Mouse (Mus musculus): ENCODE results near the gene Timm22. TPM values are rescaled to one million over a fixed set of nuclear protein-coding genes. Genes with fewer than 3 reads are reported as not detected.
A peak's percentile ranks its signal among the peaks of the same experiment; 100 is the strongest.

The Timm22 gene
- polyA plus RNA-seq, 2 experiments: 11.1 to 47.4 TPM

GRCm38 (mm10) chr11:76436864-76437437, 30.2 kb downstream of the Timm22 start:
- H3K9ac ChIP-seq (replicated peaks): no peak overlapping the region
- no peaks in the 10 kb centered on the region for H3K36me3 ChIP-seq (replicated peaks; ENCODE audit: control insufficient read depth, insufficient read depth, low read depth)
- peak overlapping the region; percentile 6 for H3K4me2 ChIP-seq (ENCODE audit: low read depth)
- TF ChIP-seq EP300 (IDR thresholded peaks at IDR 0.05; ENCODE audit: low read depth) (no peak), CTCF (IDR thresholded peaks at IDR 0.05; ENCODE audit: low read depth) (no peak)
- H3K27ac ChIP-seq: no peak overlapping the region
- no peaks in the 10 kb centered on the region; the same call in 1 of the 2 replicates for H3K27me3 ChIP-seq (ENCODE audit: control insufficient read depth, insufficient read depth, low read length)
- DNase-seq (ENCODE audit: low read depth in 3 of 3, low spot score in 3 of 3) (no peak), ATAC-seq (ENCODE audit: insufficient read depth) (no peak)
- 26% methylated on average over 28 of the region's 28 CpGs for WGBS (ENCODE audit: insufficient replicate concordance)
- no peaks in the 10 kb centered on the region for H3K9me3 ChIP-seq (ENCODE audit: control insufficient read depth, low read length)
- no peak overlapping the region for H3K4me3 ChIP-seq (ENCODE audit: insufficient read depth in 1 of 2, low read depth in 2 of 2, low read length in 2 of 2)
- no peaks in the 10 kb centered on the region for H3K4me1 ChIP-seq (replicated peaks; ENCODE audit: control insufficient read depth in 2 of 2, insufficient read depth in 2 of 2, low read length in 1 of 2)

GRCm38 (mm10) chr11:76439666-76440065, 32.9 kb downstream of the Timm22 start:
- H3K27ac ChIP-seq: no peak overlapping the region

DNA sequence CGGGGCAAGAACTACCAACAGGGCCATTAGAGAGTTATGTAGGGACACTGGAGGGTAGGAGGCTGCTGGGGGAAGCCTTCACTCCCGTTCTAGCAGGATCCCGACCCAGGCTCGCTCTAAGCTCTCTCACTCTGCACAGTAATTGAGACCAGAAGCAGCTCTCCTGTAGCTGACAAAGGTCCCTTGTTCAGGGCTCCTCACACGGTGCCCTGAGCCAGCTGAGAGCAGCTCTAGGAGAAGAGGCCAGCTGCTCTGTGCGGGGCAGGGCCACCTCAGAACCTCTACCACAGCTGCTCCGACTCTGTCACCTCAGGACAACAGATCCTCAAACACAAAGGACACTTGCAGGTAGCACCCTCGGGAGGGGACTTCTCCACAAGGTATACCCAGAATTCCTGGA, 38.7 kb downstream of the Timm22 start:
- 51% methylated on average over 8 of the region's 8 CpGs for WGBS (ENCODE audit: insufficient replicate concordance)
- H3K9ac ChIP-seq (replicated peaks): no peak overlapping the region
- no peak for DNase-seq (ENCODE audit: low read depth in 3 of 3, low spot score in 3 of 3)

More at GRCm38 (mm10) chr11:76439666-76440065, 32.9 kb downstream of the Timm22 start:
- ATAC-seq (ENCODE audit: insufficient read depth) (no peak), DNase-seq (ENCODE audit: low read depth in 3 of 3, low spot score in 3 of 3) (no peak)
- WGBS (ENCODE audit: insufficient replicate concordance): 18% methylated on average over 3 of the region's 3 CpGs
- TF ChIP-seq EP300 (IDR thresholded peaks at IDR 0.05; ENCODE audit: low read depth) (no peak), CTCF (IDR thresholded peaks at IDR 0.05; ENCODE audit: low read depth) (no peak)
- Histone ChIP-seq H3K9ac (replicated peaks) (no peak overlapping the region), H3K4me3 (ENCODE audit: insufficient read depth in 1 of 2, low read depth in 2 of 2, low read length in 2 of 2) (no peak overlapping the region), H3K9me3 (ENCODE audit: control insufficient read depth, low read length) (no peaks in the 10 kb centered on the region), H3K4me1 (replicated peaks; ENCODE audit: control insufficient read depth in 2 of 2, insufficient read depth in 2 of 2, low read length in 1 of 2) (no peaks in the 10 kb centered on the region), H3K36me3 (replicated peaks; ENCODE audit: control insufficient read depth, insufficient read depth, low read depth) (no peaks in the 10 kb centered on the region), H3K4me2 (ENCODE audit: low read depth) (no peak overlapping the region), H3K27me3 (ENCODE audit: control insufficient read depth, insufficient read depth, low read length) (no peaks in the 10 kb centered on the region; the same call in 1 of the 2 replicates)

DNA sequence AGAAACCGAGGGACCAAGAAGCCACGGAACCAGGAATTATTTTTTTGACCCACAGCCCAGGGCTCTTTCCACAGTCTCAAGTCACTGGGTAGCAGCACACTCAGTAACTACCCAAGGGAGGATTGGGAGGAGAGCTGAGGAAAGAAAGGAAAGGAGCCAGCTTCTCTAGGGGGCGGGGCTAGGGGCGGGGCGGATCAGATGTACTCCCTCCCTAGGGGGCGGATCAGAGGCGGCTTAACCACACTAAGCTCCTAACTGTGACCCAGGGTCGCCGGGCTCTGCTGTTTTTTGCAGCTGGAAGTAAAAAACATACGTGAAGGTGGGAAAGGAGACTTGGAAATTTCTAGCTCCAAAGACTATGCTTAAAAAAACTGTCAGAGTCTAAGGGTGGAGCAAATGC, 39.5 kb downstream of the Timm22 start:
- WGBS (ENCODE audit: insufficient replicate concordance): 9% methylated on average over 10 of the region's 10 CpGs
- Histone ChIP-seq H3K4me1 (replicated peaks; ENCODE audit: control insufficient read depth in 2 of 2, insufficient read depth in 2 of 2, low read length in 1 of 2) (0 out of 4 replicates have a peak, but pooled peaks cover 0 to 5% of the 10 kb centered on the region in 2 experiments), H3K27ac (no peak overlapping the region), H3K4me3 (ENCODE audit: insufficient read depth in 1 of 2, low read depth in 2 of 2, low read length in 2 of 2) (no peak overlapping the region), H3K36me3 (replicated peaks; ENCODE audit: control insufficient read depth, insufficient read depth, low read depth) (no peaks in the 10 kb centered on the region), H3K9ac (replicated peaks) (no peak overlapping the region), H3K27me3 (ENCODE audit: control insufficient read depth, insufficient read depth, low read length) (no peaks in the 10 kb centered on the region), H3K4me2 (ENCODE audit: low read depth) (peak overlapping the region; percentile 11; the same call in 1 of the 2 replicates), H3K9me3 (ENCODE audit: control insufficient read depth, low read length) (no peaks in the 10 kb centered on the region)
- DNase-seq (ENCODE audit: low read depth in 3 of 3, low spot score in 3 of 3) (peak in 2 of 3 experiments; percentile 16 to 20), ATAC-seq (ENCODE audit: insufficient read depth) (no peak)
- TF ChIP-seq CTCF (IDR thresholded peaks at IDR 0.05; ENCODE audit: low read depth) (no peak), EP300 (IDR thresholded peaks at IDR 0.05; ENCODE audit: low read depth) (no peak)

More for the DNA sequence above, 38.7 kb downstream of the Timm22 start:
- H3K4me1 ChIP-seq (replicated peaks; ENCODE audit: control insufficient read depth in 2 of 2, insufficient read depth in 2 of 2, low read length in 1 of 2): 0 out of 4 replicates have a peak, but pooled peaks cover 0 to 5% of the 10 kb centered on the region in 2 experiments
- TF ChIP-seq CTCF (IDR thresholded peaks at IDR 0.05; ENCODE audit: low read depth): no peak
- TF ChIP-seq EP300 (IDR thresholded peaks at IDR 0.05; ENCODE audit: low read depth): no peak
- H3K27me3 ChIP-seq (ENCODE audit: control insufficient read depth, insufficient read depth, low read length): no peaks in the 10 kb centered on the region
- no peak for ATAC-seq (ENCODE audit: insufficient read depth)
- H3K4me2 ChIP-seq (ENCODE audit: low read depth): no peak overlapping the region
- no peaks in the 10 kb centered on the region for H3K9me3 ChIP-seq (ENCODE audit: control insufficient read depth, low read length)
- no peak overlapping the region for H3K27ac ChIP-seq
- no peak overlapping the region for H3K4me3 ChIP-seq (ENCODE audit: insufficient read depth in 1 of 2, low read depth in 2 of 2, low read length in 2 of 2)
- no peaks in the 10 kb centered on the region for H3K36me3 ChIP-seq (replicated peaks; ENCODE audit: control insufficient read depth, insufficient read depth, low read depth)

GRCm38 (mm10) chr11:76449520-76450201, 42.9 kb downstream of the Timm22 start:
- ATAC-seq (ENCODE audit: insufficient read depth) (no peak), DNase-seq (ENCODE audit: low read depth in 3 of 3, low spot score in 3 of 3) (no peak)
- Histone ChIP-seq H3K4me1 (replicated peaks; ENCODE audit: control insufficient read depth in 2 of 2, insufficient read depth in 2 of 2, low read length in 1 of 2) (0 out of 4 replicates have a peak, but pooled peaks cover 0 to 5% of the 10 kb centered on the region in 2 experiments), H3K9ac (replicated peaks) (no peak overlapping the region), H3K36me3 (replicated peaks; ENCODE audit: control insufficient read depth, insufficient read depth, low read depth) (no peaks in the 10 kb centered on the region), H3K27ac (no peak overlapping the region), H3K4me3 (ENCODE audit: insufficient read depth in 1 of 2, low read depth in 2 of 2, low read length in 2 of 2) (no peak overlapping the region), H3K27me3 (ENCODE audit: control insufficient read depth, insufficient read depth, low read length) (no peaks in the 10 kb centered on the region), H3K9me3 (ENCODE audit: control insufficient read depth, low read length) (no peaks in the 10 kb centered on the region), H3K4me2 (ENCODE audit: low read depth) (no peak overlapping the region)
- WGBS (ENCODE audit: insufficient replicate concordance): 59% methylated on average over 15 of the region's 15 CpGs
- TF ChIP-seq EP300 (IDR thresholded peaks at IDR 0.05; ENCODE audit: low read depth): no peak
- TF ChIP-seq CTCF (IDR thresholded peaks at IDR 0.05; ENCODE audit: low read depth): no peak

Data from liver, embryonic 14.5 days (tissue).